Mouse (Mus musculus): ENCODE data around the gene BC016579.

- TF ChIP-seq POLR2A (IDR thresholded peaks at IDR 0.05; ENCODE audit: insufficient read depth, low read depth, low read length), result no peak
- no peak for TF ChIP-seq CTCF (IDR thresholded peaks at IDR 0.05; ENCODE audit: insufficient read depth, low read depth, low read length)
Observed at GRCm38 (mm10) chr16:45595494-45595893, 58.4 kb downstream of the BC016579 start.

All from olfactory bulb, adult 2 months (tissue).